Mouse (Mus musculus): Measurements from ENCODE around the gene Olfr54.
"Not testable (repeated sequence)": the region's sequence is repeated elsewhere in the genome, so short reads cannot be mapped to it uniquely, and the experiment has no call there.

GRCm38 (mm10) chr11:51034141-51034540 lies 20.1 kb downstream of the Olfr54 start:
- TF ChIP-seq CTCF (IDR thresholded peaks at IDR 0.05; ENCODE audit: control insufficient read depth, insufficient read depth, insufficient replicate concordance, low read depth, low read length); POLR2A (IDR thresholded peaks at IDR 0.05; ENCODE audit: control insufficient read depth, low read depth, low read length): not testable (repeated sequence)

Measured in testis, adult 2 months (tissue).